Mouse (Mus musculus): ENCODE measurements around the gene Six1.
"Not testable (repeated sequence)": the region's sequence is repeated elsewhere in the genome, so short reads cannot be mapped to it uniquely, and the experiment has no call there.

The Six1 gene

GRCm38 (mm10) chr12:73034901-73035895, 18.5 kb downstream of the Six1 start:
- no peak for DNase-seq (ENCODE audit: low spot score in 2 of 2)

DNA sequence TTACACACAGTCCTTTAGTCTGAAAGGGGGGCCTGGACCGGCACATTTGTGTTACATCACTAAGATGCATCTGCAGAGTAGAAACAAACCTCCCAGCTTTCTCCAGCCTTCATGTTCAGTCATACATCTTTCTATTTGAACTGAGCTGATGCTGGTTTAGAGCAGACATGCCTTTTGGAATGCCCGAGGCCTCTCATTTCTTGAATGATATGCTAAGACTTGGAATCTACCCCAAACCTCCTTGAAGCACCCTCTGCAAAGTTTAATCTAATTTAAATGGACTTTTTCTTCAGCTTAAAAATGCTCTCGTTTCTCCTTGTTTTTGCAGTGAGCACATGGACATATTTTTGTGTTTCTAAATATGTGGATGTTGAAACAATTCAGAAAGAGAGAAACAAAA, 21.0 kb downstream of the Six1 start:
- no peak for DNase-seq (ENCODE audit: low spot score in 2 of 2)

DNA sequence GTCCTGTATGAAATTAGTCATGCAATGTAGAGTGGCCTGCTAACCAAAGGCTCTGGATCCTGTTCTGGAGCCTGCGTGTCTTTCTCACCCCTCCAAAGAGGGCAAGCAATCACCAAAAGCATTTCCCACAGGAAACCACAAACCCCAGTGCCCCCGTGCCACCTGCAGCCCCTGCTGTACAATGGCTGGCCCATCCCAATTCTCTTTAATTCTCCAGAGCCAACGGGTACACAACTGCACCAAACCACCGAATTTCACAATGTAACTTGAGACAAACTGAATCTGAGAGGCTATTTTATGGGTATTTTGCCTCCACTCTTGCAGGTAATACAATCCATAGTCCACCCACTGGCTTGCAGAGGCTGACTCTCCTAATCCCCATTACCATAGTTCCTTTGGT, 22.4 kb downstream of the Six1 start:
- DNase-seq (ENCODE audit: low spot score in 2 of 2), result no peak

DNA sequence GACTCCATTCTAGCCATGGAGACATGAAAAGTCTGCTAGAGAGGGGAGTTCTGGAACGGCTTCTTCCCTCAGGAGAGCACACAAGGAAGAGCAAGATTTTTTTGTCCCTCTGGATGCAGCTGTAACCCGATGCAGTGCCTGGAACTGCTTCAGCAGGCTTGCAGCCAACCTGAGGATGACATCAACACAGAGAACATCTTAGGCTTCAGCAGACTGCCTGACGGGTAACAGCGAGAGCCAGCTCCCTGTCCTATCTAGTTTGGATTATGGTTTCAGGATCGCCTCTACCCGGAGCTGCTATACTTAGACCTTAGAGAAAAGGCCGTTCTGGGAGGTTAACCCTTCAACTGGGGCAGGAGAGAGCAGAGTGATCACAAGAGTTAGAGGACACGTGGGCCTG, 28.2 kb downstream of the Six1 start:
- DNase-seq (ENCODE audit: low spot score in 2 of 2), result no peak

DNA sequence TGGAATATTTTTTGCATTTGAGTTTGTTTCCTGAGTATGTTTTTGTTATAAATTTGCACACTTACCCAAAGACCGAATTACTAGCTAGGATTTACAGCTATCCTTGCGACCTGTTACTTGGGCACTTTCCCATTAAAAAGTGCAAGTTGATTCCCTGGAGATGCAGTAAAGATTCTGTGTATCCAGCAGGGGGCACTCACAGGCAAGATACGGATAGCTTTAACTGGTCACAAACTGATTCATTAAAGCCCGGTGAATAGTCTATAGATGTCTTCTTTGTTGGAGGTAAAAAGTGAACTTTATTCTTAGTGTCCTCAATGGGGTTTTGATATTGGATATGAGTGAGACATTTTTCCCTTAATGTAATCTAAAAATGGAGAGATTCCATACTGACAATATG, 32.7 kb downstream of the Six1 start:
- DNase-seq (ENCODE audit: low spot score in 2 of 2), result no peak

DNA sequence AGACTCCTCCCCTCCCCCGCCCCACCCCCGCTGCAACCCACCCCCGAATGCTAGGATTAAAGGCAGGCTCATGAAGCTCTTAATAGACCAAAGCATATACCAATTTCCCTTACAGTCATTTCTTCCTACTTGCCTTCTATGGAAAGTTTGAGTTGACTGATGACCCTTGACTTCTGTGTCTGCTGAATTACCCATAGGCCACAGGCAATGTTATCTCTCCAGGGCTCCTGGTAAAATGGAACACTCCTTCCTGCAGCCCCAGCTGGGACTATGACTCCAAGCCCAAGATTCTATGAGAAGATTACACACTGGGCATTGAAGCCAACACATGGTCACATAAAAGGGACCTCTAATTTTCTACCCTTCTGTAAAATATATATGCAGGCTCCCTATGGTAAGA, 33.3 kb downstream of the Six1 start:
- no peak for DNase-seq (ENCODE audit: low spot score in 2 of 2)

DNA sequence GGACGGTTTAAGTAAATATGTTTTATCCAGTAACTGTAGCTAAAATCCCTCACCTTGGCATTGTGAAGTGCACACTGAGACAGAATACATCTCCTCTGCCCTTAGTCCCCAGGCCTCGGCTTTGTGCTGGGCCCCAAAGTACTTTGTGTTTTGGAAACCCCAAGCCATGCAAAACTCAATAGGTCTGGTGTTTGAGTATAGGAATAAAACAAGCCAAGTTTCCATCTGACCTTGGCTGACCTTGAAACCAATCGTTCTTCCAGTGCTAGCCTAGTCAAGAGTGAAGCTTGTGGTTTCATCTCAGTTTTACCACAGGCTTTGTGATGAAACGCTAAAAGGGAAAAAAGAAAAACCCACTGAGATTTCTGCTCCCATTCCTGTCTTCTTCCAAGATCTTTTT, 34.8 kb downstream of the Six1 start:
- DNase-seq (ENCODE audit: low spot score in 2 of 2), result no peak

GRCm38 (mm10) chr12:73016171-73016570, 37.5 kb downstream of the Six1 start:
- DNase-seq (ENCODE audit: low spot score in 2 of 2), result no peak

DNA sequence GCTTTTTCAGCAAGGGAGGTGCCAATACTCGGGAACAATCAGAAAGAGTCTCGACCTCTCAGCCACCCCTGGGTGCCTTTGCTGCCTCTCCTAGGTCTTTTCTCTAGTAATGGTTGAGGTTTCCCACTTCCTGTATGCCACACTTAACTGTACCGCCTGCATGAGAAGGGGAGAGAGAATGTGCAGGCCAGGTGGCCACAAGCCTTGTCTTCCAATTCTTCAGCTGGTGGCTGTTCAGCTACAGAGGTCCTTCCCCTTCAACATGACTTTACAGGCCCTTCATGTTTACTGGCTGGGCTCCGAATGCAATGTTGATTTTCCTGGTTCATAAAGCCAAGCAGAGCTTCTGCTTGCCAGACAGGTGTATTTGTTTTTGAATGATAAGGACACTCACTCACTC, 39.4 kb downstream of the Six1 start:
- no peak for DNase-seq (ENCODE audit: low spot score in 2 of 2)

DNA sequence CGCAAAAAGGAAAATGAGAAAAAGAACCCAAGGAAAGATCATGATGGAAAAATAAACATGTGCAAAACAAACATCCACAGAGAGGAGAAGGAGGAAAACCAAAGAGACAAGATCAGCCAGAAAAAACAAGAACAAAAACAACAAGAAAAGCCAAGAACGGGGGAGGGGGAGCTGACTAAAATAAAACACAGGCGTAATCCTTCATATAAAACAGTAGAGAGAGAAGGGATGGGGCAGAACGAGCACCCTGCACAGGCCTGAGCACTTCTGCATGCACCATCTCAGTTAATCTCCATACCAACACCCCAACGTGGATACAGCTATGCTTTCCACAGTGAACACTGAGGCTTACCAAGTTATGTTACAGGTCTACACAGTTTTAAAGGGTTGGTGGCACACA, 40.9 kb downstream of the Six1 start:
- no peak for DNase-seq (ENCODE audit: low spot score in 2 of 2)

DNA sequence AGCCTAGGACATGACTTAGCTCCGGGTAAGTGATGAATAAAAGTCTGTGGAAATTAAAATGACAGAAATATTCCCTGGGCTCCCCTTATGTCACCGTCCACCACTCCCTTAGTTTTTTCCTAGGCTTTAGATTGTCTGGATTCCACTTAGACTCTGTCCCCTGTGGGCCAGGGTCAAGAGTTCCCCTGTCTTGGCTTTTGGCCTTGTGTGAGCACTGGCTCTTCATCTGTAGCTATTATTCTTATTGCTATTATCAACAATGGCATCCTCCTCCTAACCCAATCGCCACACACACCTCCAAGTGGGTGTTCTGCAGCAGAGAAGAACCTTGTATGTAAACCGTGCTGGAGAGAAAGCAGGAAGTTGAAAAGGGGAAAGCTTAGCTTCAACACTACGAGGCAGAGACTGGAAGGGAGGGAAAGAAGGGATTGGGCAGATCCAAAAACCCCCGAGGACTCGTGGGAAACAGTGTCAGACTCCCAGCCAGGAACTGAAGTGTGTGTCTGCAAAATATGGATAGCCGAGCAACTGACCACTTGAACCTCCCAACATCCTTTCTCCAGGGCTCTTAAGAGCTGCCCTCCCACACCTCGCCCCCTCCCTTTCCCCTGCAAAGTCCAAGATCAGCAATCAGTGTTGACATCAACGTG, 41.4 kb downstream of the Six1 start:
- no peak for DNase-seq (ENCODE audit: low spot score in 2 of 2)

DNA sequence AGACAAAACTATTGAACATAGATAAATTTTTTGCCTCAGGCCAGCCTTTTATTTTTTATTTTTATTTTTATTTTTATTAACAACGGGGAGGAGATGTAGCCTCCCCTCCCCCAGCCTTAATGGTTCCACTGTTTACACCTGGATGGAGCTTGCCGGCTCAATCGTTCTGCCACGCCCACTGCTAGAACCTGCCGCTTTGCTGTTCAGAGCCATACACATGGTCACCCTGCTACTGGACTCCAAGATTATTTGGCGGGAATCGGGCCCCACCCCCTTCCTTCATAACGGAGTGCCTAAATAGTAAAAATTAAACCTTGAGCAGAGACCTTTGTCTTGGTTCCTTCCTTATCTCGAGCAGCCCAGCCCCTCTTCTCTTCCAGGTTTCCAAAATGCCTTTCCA, 50.8 kb downstream of the Six1 start:
- not testable (repeated sequence) for DNase-seq (ENCODE audit: low spot score in 2 of 2)

GRCm38 (mm10) chr12:73002281-73002680, 51.4 kb downstream of the Six1 start:
- DNase-seq (ENCODE audit: low spot score in 2 of 2), result not testable (repeated sequence)

- no peak for DNase-seq (ENCODE audit: low spot score in 2 of 2)
These were observed 55.3 kb downstream of the Six1 start for GRCm38 (mm10) chr12:72998105-72999001.

GRCm38 (mm10) chr12:72996646-72997045, 57.0 kb downstream of the Six1 start:
- DNase-seq (ENCODE audit: low spot score in 2 of 2), result no peak

Measured in right cerebral cortex, postnatal 36 days (tissue).